Mouse (Mus musculus): Measurements from ENCODE around the gene Clasp1.

Gene Clasp1

GRCm38 (mm10) chr1:118388757-118389453 lies at the start of gene Clasp1:
TSS of gene Clasp1 (plus strand) at chr1:118389058.
- peak; percentile 100 for DNase-seq

GRCm38 (mm10) chr1:118343649-118344435 lies 45.0 kb upstream of the Clasp1 start:
- DNase-seq, result no peak

- DNase-seq, result no peak
Measured at GRCm38 (mm10) chr1:118349922-118350321, 38.9 kb upstream of the Clasp1 start.

GRCm38 (mm10) chr1:118359071-118359761 lies 29.6 kb upstream of the Clasp1 start:
- DNase-seq, result peak; percentile 97

GRCm38 (mm10) chr1:118367970-118368369 lies 20.9 kb upstream of the Clasp1 start:
- DNase-seq, result peak; percentile 33

GRCm38 (mm10) chr1:118368721-118369461 lies 20.0 kb upstream of the Clasp1 start:
- peak; percentile 85 for DNase-seq

GRCm38 (mm10) chr1:118377784-118378183 lies 11.1 kb upstream of the Clasp1 start:
- no peak for DNase-seq

- no peak for DNase-seq
Measured at GRCm38 (mm10) chr1:118380105-118380786, 8.6 kb upstream of the Clasp1 start.

GRCm38 (mm10) chr1:118388127-118388756 lies 616 bp upstream of the Clasp1 start:
- DNase-seq, result peak; percentile 97

- no peak for DNase-seq
Measured at GRCm38 (mm10) chr1:118389454-118390265, 802 bp downstream of the Clasp1 start.

GRCm38 (mm10) chr1:118390266-118390660 lies 1.4 kb downstream of the Clasp1 start:
- DNase-seq, result peak; percentile 67

- peak; percentile 33 for DNase-seq
Measured at GRCm38 (mm10) chr1:118390871-118391387, 2.1 kb downstream of the Clasp1 start.

- peak; percentile 65 for DNase-seq
Measured at GRCm38 (mm10) chr1:118392246-118392645, 3.4 kb downstream of the Clasp1 start.

GRCm38 (mm10) chr1:118393916-118394315 lies 5.1 kb downstream of the Clasp1 start:
- DNase-seq, result peak; percentile 68

GRCm38 (mm10) chr1:118397866-118398265 lies 9.0 kb downstream of the Clasp1 start:
- peak; percentile 71 for DNase-seq

GRCm38 (mm10) chr1:118398567-118398966 lies 9.7 kb downstream of the Clasp1 start:
- peak; percentile 62 for DNase-seq

- DNase-seq, result peak; percentile 33
Measured at GRCm38 (mm10) chr1:118399625-118400310, 10.9 kb downstream of the Clasp1 start.

GRCm38 (mm10) chr1:118401991-118402390 lies 13.1 kb downstream of the Clasp1 start:
- DNase-seq, result peak; percentile 78

GRCm38 (mm10) chr1:118402556-118402955 lies 13.7 kb downstream of the Clasp1 start:
- DNase-seq, result peak; percentile 84

GRCm38 (mm10) chr1:118402966-118403365 lies 14.1 kb downstream of the Clasp1 start:
- DNase-seq, result no peak

All from heart, adult 11 months (tissue).